Mouse (Mus musculus) liver, embryonic 18 days (tissue): Measurements from ENCODE around the gene Prl3a1. TPM values are rescaled to one million over a fixed set of nuclear protein-coding genes. Genes with fewer than 3 reads are reported as not detected.

Source experiments
- polyA plus RNA-seq: library from polyadenylated mRNA; depleted of rRNA; stranded (reverse); fragments of >200 nt; gene quantifications from 2 replicates; pipeline ENCODE4 v1.2.3, GENCODE M21; 2012; rRNA removed

Prl3a1 gene
- polyA plus RNA-seq, result not detected in 2 replicates

GRCm38 (mm10) chr13:27259136-27259535, at the start of gene Prl3a1:
Gene Prl3a1, plus strand, starts transcription at chr13:27259436.

DNA sequence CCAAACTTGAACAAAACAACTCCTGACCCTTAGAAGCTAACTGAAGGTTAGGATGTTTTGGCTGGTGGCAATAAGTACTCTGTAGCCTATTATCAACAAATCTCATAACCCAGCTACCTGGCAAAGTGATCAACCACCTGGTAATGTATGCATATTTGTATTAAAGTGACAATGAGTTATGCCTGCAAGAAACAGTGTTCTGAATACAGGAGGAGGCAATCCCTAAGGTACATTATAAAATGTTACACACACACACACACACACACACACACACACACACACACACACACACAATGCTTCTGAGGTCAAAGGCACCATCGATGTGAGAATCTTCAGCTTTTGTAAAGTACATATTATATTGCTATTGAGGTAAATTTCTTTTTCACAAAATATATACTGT, 17.7 kb upstream of the Prl3a1 start, which contains the start of gene Prl3b1:
TSS of gene Prl3b1 (plus strand) at position 301 of the 400 bp plus-strand sequence.

GRCm38 (mm10) chr13:27312334-27313225, 53.3 kb downstream of the Prl3a1 start, which contains the start of gene Prl6a1:
Gene Prl6a1, plus strand, starts transcription at chr13:27312627.

Other genes starting within 250 kb of the Prl3a1 start
- gene Prl, start 201.9 kb upstream of the Prl3a1 start, polyA plus RNA-seq, result not detected in 2 replicates
- not detected in 2 replicates for gene Prl3d1, start 165.2 kb upstream of the Prl3a1 start, polyA plus RNA-seq
- gene Prl3d2, start 137.7 kb upstream of the Prl3a1 start, polyA plus RNA-seq, result not detected in 2 replicates
- gene Prl3d3, start 102.6 kb upstream of the Prl3a1 start, polyA plus RNA-seq, result not detected in 2 replicates
- gene Prl3c1, start 62.8 kb upstream of the Prl3a1 start, polyA plus RNA-seq, result not detected in 2 replicates
- gene Prl3b1, start 17.6 kb upstream of the Prl3a1 start, polyA plus RNA-seq, result 0.09 and 0.11 TPM in 2 replicates
- gene Prl6a1, start 53.2 kb downstream of the Prl3a1 start, polyA plus RNA-seq, result not detected in 2 replicates
- gene Prl8a2, start 86.2 kb downstream of the Prl3a1 start, polyA plus RNA-seq, result not detected in 2 replicates
- gene Prl2b1, start 131.4 kb downstream of the Prl3a1 start, polyA plus RNA-seq, result not detected in 2 replicates
- gene Prl8a6, start 179.3 kb downstream of the Prl3a1 start, polyA plus RNA-seq, result not detected in 2 replicates